Mouse (Mus musculus): ENCODE measurements around the gene Ggact. TPM values are rescaled to one million over a fixed set of nuclear protein-coding genes. Genes with fewer than 3 reads are reported as not detected.

The Ggact gene
- total RNA-seq, 2 experiments from 2014 or later = 23.2 to 25.1 TPM

DNA sequence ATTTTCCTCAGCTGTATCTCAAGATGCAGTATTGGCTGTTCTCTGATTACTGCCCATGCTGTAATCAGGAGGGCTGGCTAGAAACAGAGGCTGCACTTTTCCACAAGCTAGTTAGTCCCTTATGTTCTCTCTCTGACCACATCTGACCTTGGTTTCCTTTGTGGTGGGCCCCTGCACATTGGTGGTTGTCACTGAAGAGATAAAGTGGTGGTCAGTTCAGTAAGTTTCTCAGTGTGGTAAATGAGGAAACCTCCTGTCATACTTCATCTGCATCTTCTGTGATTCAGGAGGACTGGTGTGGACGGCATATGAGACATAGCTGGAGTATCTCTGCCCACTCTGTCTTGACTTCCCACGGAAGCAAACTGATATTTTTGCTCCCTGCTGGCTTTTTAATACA is 125.4 kb downstream of the Ggact start:
- intact Hi-C loops (cut with DNase I) = no loop called here

DNA sequence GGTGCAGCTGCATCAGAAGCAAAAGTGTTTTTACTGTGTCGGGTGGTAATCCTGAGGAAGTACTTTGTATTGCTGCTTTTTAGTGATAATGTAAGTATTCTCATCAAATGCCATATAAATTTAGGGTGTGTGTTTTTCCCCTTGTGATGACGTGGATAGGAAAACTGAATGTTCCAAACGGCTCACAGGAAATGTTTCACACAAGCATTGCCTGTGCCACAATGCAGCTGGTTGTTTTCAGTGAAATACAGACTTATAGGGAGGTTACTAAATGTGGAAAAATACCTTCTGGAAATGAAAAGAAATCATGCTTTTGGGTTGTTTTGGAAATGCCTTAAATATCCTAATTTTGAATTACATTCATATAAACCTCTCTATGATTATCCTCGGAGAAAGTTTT is 128.9 kb downstream of the Ggact start:
- intact Hi-C loops (cut with DNase I) = no loop called here

More for the DNA sequence above, 125.4 kb downstream of the Ggact start:
- no peak for DNase-seq

DNA sequence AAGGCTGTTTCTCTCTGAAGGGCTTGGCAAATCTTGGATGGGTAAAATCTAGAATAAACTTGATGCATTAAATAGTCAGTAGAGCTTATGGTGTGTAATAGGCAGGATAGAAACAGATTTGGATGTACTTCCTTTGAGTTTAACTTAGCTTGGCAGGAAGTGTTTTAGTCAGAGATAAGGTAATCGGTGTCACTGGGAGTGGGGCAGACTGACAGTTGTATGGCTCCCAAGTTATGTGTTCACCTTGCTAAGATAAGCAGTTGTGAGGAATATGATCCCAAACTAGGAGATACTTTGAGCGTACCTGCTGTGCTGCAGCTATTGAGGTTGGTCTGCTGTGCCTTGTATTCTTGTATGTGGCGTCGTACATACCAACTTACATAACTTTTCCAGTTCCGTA is 147.1 kb downstream of the Ggact start:
- intact Hi-C loops (cut with DNase I) = no loop called here
- DNase-seq = no peak

More for the DNA sequence above, 128.9 kb downstream of the Ggact start:
- DNase-seq = no peak

Other genes starting within 250 kb of the Ggact start
- gene Tmtc4, start 70.3 kb upstream of the Ggact start, total RNA-seq (2021) = 10 to 100 TPM; 11.2 to 13.0 TPM

Data from heart, postnatal 36 days (tissue).